Mouse (Mus musculus) neural tube, embryonic 13.5 days (tissue): ENCODE data around the gene Sik1. TPM values are rescaled to one million over a fixed set of nuclear protein-coding genes. Genes with fewer than 3 reads are reported as not detected.

Source experiments
- ATAC-seq: fragments of 200-750 bp; cut with Nextera tagmentation; 2 replicates; pipeline ENCODE4 v1.8.0; 2017; ENCODE audit warnings: low read depth, mild to moderate bottlenecking, moderate TSS enrichment, moderate library complexity
- H3K27ac ChIP-seq: fragments of 300-500 bp; sonication (generic); replicated peaks from 2 replicates; pipeline ENCODE4 v1.5.1; 2015; ENCODE audit warnings: moderate library complexity, mild to moderate bottlenecking, inconsistent platforms
- H3K27me3 ChIP-seq: fragments of 300-500 bp; sonication (generic); 2 replicates; pipeline ENCODE4 v1.6.1; 2015; ENCODE audit warnings: mild to moderate bottlenecking, inconsistent platforms
- H3K36me3 ChIP-seq: fragments of 300-500 bp; sonication (generic); 2 replicates; pipeline ENCODE4 v1.6.1; 2015; ENCODE audit warnings: mild to moderate bottlenecking, inconsistent platforms
- H3K4me1 ChIP-seq: fragments of 300-500 bp; sonication (generic); replicated peaks from 2 replicates; pipeline ENCODE4 v1.6.1; 2015; ENCODE audit warnings: inconsistent platforms
- H3K4me2 ChIP-seq: fragments of 300-500 bp; sonication (generic); 2 replicates; pipeline ENCODE4 v1.6.1; 2015; ENCODE audit warnings: inconsistent platforms, mild to moderate bottlenecking, moderate library complexity
- H3K4me3 ChIP-seq: fragments of 300-500 bp; sonication (generic); 2 replicates; pipeline ENCODE4 v1.5.1; 2015; ENCODE audit warnings: mild to moderate bottlenecking, inconsistent platforms
- H3K9ac ChIP-seq: fragments of 300-500 bp; sonication (generic); 2 replicates; pipeline ENCODE4 v1.6.1; 2015; ENCODE audit warnings: moderate library complexity, mild to moderate bottlenecking, inconsistent platforms
- H3K9me3 ChIP-seq: fragments of 300-500 bp; sonication (generic); 2 replicates; pipeline ENCODE4 v1.6.1; 2016; ENCODE audit warnings: inconsistent platforms
- WGBS: fragments of 180-500 bp; shearing (Covaris S2); methylation state at CpG from one replicate; pipeline ENCODE4 v1.1.7; 2015; 5-methylcytosine and 5-hydroxymethylcytosine counted together
- polyA plus RNA-seq: library from polyadenylated mRNA; unstranded; fragments of >200 nt; fragmentation: Nextera tagmentation; extraction: Ambion mirVana; gene quantifications from 2 replicates; pipeline ENCODE4 v1.2.1, GENCODE M21; 2015

Gene Sik1
- polyA plus RNA-seq, 1 experiment from 2014 or later = 17.0 TPM

DNA sequence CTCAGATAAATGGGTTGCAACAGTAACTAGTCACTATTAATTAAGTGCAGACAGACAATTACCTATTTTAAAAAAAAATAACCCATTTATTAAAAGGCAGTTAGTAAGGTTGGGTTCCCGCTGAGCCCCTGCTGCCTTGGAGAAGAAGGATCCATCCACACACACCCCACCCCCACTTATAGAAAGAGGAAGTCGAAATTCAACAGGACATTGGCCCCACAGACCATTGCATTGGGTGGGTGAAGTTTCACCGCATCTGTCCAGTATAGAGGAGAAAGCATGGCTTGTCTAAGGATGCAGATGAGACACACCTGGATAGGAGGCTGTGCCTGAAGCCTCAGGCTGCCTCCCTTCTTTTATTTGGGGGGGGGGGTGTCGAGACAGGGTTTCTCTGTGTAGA, 50.0 kb downstream of the Sik1 start:
- Histone ChIP-seq H3K27me3 (no peaks in the 10 kb centered on the region), H3K4me1 (peaks cover 15% of the 10 kb centered on the region), H3K9ac (no peak overlapping the region), H3K4me3 (no peak overlapping the region), H3K4me2 (no peak overlapping the region), H3K27ac (peak overlapping the region; percentile 46; the same call in 1 of the 2 replicates), H3K9me3 (no peaks in the 10 kb centered on the region), H3K36me3 (no peaks in the 10 kb centered on the region)
- 76% methylated on average over 4 of the region's 4 CpGs for WGBS
- ATAC-seq = no peak

DNA sequence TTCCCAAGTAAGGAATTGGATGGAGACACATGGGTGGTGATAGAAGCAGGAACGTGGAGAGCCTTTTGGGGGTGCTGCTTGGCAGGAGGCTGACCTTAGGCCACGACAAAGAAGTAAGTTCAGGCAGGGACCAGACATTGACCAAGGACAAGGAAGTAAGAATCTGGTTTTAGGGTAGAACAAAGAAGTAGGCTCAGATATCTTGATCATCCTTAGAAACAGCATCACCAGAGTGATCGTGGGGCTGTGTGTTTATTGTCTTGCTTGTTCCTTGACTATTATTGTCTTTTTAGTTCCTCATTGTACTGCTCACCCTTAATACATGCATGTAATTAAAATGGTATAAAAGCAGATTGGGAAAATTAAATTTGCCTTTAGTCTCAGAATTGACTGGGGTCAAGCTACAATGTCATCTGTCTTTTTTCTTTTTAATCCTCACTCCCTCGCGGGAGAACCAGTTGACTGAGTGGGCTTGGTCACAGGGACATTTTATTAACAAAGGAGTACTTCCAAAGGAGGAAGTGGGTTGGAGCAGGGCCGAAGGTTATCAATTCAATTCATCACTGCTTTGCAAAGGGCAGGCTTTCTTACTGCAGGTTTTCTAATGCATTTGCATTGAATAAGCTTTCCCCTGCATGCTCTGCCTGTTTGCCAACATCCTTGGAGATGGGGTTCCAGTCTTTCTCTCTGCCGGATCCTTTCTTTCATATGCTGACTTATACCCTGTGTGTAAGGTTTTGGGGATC, 53.2 kb downstream of the Sik1 start:
- no peaks in the 10 kb centered on the region for H3K9me3 ChIP-seq
- no peak overlapping the region for H3K9ac ChIP-seq
- 72% methylated on average over 7 of the region's 7 CpGs for WGBS
- no peak overlapping the region for H3K4me2 ChIP-seq
- no peak for ATAC-seq
- no peaks in the 10 kb centered on the region; the same call in 1 of the 2 replicates for H3K4me1 ChIP-seq
- H3K27ac ChIP-seq = no peak overlapping the region
- no peaks in the 10 kb centered on the region for H3K36me3 ChIP-seq
- no peak overlapping the region for H3K4me3 ChIP-seq
- no peaks in the 10 kb centered on the region for H3K27me3 ChIP-seq

DNA sequence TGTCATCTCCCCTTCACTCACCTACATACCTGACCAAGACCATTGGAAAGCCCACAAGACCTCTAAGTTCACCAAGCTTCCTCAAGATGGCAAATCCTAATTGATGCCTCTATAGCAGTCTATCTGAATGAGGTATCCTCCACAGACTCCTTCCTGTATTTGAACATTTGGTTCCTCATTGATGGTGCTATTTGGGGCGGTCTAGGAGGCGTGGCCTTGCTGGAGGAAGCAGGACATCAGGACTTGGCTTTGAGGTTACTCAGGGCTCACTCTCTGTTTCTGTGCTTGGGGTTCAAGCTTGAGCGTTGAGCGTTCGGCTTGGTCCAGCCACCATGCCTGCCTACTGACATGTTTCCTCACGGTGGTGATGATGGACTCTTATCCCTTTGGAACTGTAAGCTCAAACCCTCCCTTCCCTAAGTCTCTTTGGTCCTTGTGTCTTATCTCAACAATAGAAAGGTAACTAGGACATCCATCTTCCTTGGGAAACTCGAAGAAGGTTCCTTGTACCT, 54.7 kb downstream of the Sik1 start:
- no peaks in the 10 kb centered on the region for H3K27me3 ChIP-seq
- 95% methylated on average over 7 of the region's 7 CpGs for WGBS
- H3K9me3 ChIP-seq = no peaks in the 10 kb centered on the region
- no peak overlapping the region for H3K4me3 ChIP-seq
- no peak for ATAC-seq
- no peak overlapping the region for H3K27ac ChIP-seq
- no peaks in the 10 kb centered on the region; the same call in 1 of the 2 replicates for H3K4me1 ChIP-seq
- no peak overlapping the region for H3K4me2 ChIP-seq
- no peaks in the 10 kb centered on the region for H3K36me3 ChIP-seq
- no peak overlapping the region for H3K9ac ChIP-seq

DNA sequence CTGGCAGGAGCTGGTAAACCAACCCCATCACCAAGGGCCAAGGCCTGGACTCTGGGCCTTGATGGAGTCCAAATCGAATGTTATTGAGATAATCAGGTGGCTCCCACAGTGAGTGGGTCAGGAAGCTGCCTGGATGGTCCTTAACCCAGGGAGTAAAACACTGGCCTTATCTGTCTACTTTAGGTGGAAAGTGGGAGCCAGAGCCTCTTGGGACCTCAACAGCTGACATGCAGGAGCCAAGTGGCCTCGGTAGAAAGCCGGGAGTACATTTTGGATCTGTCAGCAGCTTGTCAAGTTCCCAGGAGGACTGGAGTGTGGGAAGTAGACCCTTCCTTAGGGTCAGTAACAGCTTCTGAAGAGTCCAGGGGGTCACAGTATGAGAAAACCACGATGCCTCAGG, 59.7 kb downstream of the Sik1 start:
- Histone ChIP-seq H3K27ac (no peak overlapping the region), H3K4me1 (peaks cover 27% of the 10 kb centered on the region), H3K9ac (no peak overlapping the region), H3K4me2 (no peak overlapping the region), H3K4me3 (no peak overlapping the region), H3K9me3 (no peaks in the 10 kb centered on the region), H3K36me3 (no peaks in the 10 kb centered on the region), H3K27me3 (no peaks in the 10 kb centered on the region)
- WGBS = 76% methylated on average over 4 of the region's 4 CpGs
- no peak for ATAC-seq

Other genes with a start within 250 kb of the Sik1 start
- 6.9 and 8.3 TPM in 2 replicates for gene Cbs, start 218.6 kb downstream of the Sik1 start, polyA plus RNA-seq
- gene U2af1, start 196.9 kb downstream of the Sik1 start, polyA plus RNA-seq = 239 and 248 TPM in 2 replicates
- gene Cryaa, start 178.0 kb downstream of the Sik1 start, polyA plus RNA-seq = not detected in 2 replicates
- 33.1 and 40.4 TPM in 2 replicates for gene Rrp1b, start 180.3 kb upstream of the Sik1 start, polyA plus RNA-seq
- gene Hsf2bp, start 180.5 kb upstream of the Sik1 start, polyA plus RNA-seq = 0.38 and 0.59 TPM in 2 replicates